Mouse (Mus musculus) macrophage (primary cell): ENCODE data around the gene Ints5. TPM values are rescaled to one million over a fixed set of nuclear protein-coding genes. Genes with fewer than 3 reads are reported as not detected.

Experiments
- H3K27ac ChIP-seq: fragments of 350-480 bp; formaldehyde crosslinking; 2 replicates; pipeline ENCODE4 v1.9.0; 2021
- H3K36me3 ChIP-seq: fragments of 350-480 bp; formaldehyde crosslinking; 2 replicates; pipeline ENCODE4 v1.9.0; 2021; ENCODE audit errors: inconsistent target
- H3K4me3 ChIP-seq: fragments of 350-480 bp; formaldehyde crosslinking; 2 replicates; pipeline ENCODE4 v1.9.0; 2021; ENCODE audit errors: inconsistent target
- H3K79me2 ChIP-seq: fragments of 350-480 bp; formaldehyde crosslinking; 2 replicates; pipeline ENCODE4 v1.9.0; 2021; ENCODE audit errors: inconsistent target
- WGBS: methylation state at CpG from one replicate; pipeline ENCODE4 v1.1.7; 2026; ENCODE audit warnings: inconsistent platforms; ENCODE audit not compliant: missing documents; 5-methylcytosine and 5-hydroxymethylcytosine counted together
- polyA plus RNA-seq: library from polyadenylated mRNA; stranded (reverse); fragments of 250-400 nt; gene quantifications from 3 replicates; pipeline ENCODE4 v1.2.4, GENCODE M21; 2018; ENCODE audit warnings: inconsistent platforms
- total RNA-seq, 78 experiments: library from RNA; depleted of rRNA; stranded (reverse); fragments of 250-400 nt; gene quantifications; 1 replicate in 9 of 78; 2 replicates in 24 of 78; 3 replicates in 43 of 78; 4 replicates in 2 of 78; pipeline ENCODE4 v1.2.4; 2018; ENCODE audit warnings: inconsistent platforms in 56 of 78

Ints5 gene
- total RNA-seq (2018; cell fraction: chromatin; rRNA removed), result 10 to 100 TPM in 7 of 26 experiments, 1 to 10 TPM in 19; 1.7 to 14.4 (median 5.6) TPM
- 10 to 100 TPM in 18 of 26 experiments, 1 to 10 TPM in 8; 4.9 to 17.3 (median 13.0) TPM for total RNA-seq (2018; cell fraction: cytosol; rRNA removed)
- total RNA-seq (2018; cell fraction: nucleus; rRNA removed), result 10 to 100 TPM in 14 of 26 experiments, 1 to 10 TPM in 12; 4.8 to 19.6 (median 10.4) TPM
- polyA plus RNA-seq, result 4.4 to 13.0 TPM (median 11.6 TPM) in 3 replicates

DNA sequence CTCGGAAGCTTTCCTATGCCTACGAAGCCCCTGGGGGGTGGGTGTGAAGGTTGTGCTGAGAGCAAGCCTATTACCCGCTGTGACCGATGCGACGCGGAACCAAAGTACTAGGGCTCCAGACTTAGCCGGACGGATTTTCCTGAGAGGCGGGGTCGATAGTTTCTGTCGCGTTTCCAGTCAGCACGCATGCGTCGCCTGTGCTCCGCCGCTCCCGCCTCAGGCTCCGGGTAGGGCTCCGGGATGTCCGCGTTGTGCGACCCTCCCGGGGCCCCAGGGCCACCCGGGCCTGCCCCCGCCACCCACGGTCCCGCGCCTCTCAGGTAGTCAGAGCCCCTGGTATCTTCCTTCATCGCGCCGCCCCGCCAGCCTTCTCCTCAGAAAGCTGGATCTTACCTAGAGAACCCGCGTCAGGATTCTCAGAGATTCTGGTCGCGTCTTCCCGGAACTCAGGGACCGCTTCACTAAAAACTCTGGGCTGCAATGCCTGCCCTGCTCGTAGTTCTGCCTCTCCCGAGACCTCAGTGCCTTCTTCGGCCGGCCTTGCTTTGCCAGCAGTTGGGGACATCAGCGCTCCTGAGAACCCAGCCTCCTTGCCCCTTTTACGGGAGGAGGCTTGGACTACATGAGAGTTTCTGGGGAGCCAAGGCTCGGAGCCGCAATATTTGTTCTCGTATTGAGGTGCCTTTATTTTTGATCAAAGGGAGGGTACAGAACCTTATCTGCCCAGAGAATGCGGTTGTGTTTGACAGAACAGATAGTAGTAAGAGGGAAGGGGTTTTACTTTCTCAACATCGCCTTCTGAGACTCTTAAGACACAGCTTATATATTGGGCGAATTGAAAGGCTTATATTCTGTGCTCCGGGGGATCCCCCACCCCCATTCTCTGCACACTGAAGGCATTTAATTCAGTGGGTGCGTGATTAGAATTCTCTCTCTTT is at the start of gene Ints5:
Gene Ints5 (plus strand): TSS at position 177 of the 938 bp plus-strand sequence.
- H3K27ac ChIP-seq, result peak within 1 kb of the TSS; percentile 55
- peaks cover 57% of the 10 kb centered on the region for H3K79me2 ChIP-seq
- H3K4me3 ChIP-seq, result peak within 1 kb of the TSS; percentile 96
- H3K36me3 ChIP-seq, result peaks cover 9% of the 10 kb centered on the region
- 1% methylated on average over 52 of the region's 54 CpGs for WGBS

GRCm38 (mm10) chr19:8844371-8845129 is 48.3 kb upstream of the Ints5 start:
- 39% methylated on average over 5 of the region's 5 CpGs for WGBS
- Histone ChIP-seq H3K27ac (peak overlapping the region; percentile 32; the same call in 1 of the 2 replicates), H3K79me2 (peaks cover 11% of the 10 kb centered on the region; the same call in 1 of the 2 replicates), H3K4me3 (no peak overlapping the region), H3K36me3 (peaks cover 27% of the 10 kb centered on the region)

- Histone ChIP-seq H3K4me3 (no peak overlapping the region), H3K36me3 (peaks cover 27% of the 10 kb centered on the region), H3K27ac (no peak overlapping the region), H3K79me2 (no peaks in the 10 kb centered on the region)
- WGBS, result 96% methylated on average over 5 of the region's 5 CpGs
Measured at GRCm38 (mm10) chr19:8848356-8848755, 44.4 kb upstream of the Ints5 start.

DNA sequence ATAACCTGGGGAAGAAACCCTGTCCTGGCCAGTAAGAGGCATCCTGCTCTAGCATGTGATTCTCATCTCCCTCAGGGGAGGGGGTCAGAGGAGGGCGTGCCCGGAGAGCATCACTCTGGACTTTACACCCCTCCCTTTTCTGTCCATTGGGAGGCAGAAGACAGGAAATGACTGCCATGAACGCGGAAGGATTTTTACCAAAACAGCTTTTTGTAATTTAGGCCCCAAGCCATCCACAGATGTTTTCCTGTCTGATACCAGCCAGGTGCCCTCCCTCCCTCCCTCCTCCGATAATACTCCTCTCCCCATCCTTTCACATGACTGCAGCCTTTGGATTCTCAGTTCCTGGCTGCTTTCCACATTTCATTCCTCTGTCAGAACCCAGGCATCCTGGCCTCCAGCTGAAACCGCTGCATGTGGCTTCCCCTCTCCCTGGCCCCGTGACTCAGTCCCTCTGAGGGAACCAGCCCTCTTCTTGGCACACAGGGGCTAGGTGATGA is 42.4 kb upstream of the Ints5 start, which contains the start of gene Lrrn4cl:
Gene Lrrn4cl (plus strand): TSS at position 367 of the 500 bp plus-strand sequence.
- H3K27ac ChIP-seq, result no peak within 1 kb of the TSS
- 65% methylated on average over 6 of the region's 7 CpGs for WGBS
- H3K4me3 ChIP-seq, result no peak within 1 kb of the TSS
- H3K36me3 ChIP-seq, result peaks cover 27% of the 10 kb centered on the region
- no peaks in the 10 kb centered on the region for H3K79me2 ChIP-seq

DNA sequence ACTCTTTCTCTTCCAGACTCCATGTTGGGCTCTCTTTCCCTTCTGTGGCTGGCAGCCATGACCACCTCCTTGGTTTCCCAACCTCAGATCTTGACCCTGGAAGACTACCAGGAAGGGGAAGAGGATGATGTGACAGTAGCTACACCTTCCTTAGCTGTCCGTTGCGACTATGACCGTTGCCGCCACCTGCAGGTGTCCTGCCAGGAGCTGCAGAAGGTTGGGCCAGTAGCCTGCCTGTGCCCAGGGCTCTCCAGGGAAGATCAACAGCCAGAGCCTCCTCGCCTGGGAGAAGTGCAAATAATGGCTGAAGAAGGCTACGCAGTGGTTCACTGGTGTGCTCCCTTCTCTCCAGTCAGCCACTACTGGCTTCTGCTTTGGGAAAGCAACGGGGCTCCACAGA is 41.2 kb upstream of the Ints5 start:
- H3K27ac ChIP-seq, result no peak overlapping the region
- H3K4me3 ChIP-seq, result no peak overlapping the region
- H3K79me2 ChIP-seq, result no peaks in the 10 kb centered on the region
- H3K36me3 ChIP-seq, result peaks cover 17% of the 10 kb centered on the region
- 84% methylated on average over 7 of the region's 7 CpGs for WGBS

- H3K79me2 ChIP-seq, result no peaks in the 10 kb centered on the region
- H3K4me3 ChIP-seq, result no peak overlapping the region
- peaks cover 10% of the 10 kb centered on the region for H3K36me3 ChIP-seq
- 85% methylated on average over 10 of the region's 10 CpGs for WGBS
- H3K27ac ChIP-seq, result no peak overlapping the region
Measured at GRCm38 (mm10) chr19:8852236-8852928, 40.4 kb upstream of the Ints5 start.

- 100% methylated on average over 2 of the region's 3 CpGs for WGBS
- no peak overlapping the region for H3K4me3 ChIP-seq
- H3K27ac ChIP-seq, result no peak overlapping the region
- H3K36me3 ChIP-seq, result peaks cover 5% of the 10 kb centered on the region
- no peaks in the 10 kb centered on the region for H3K79me2 ChIP-seq
Measured at GRCm38 (mm10) chr19:8853117-8853516, 39.7 kb upstream of the Ints5 start.

DNA sequence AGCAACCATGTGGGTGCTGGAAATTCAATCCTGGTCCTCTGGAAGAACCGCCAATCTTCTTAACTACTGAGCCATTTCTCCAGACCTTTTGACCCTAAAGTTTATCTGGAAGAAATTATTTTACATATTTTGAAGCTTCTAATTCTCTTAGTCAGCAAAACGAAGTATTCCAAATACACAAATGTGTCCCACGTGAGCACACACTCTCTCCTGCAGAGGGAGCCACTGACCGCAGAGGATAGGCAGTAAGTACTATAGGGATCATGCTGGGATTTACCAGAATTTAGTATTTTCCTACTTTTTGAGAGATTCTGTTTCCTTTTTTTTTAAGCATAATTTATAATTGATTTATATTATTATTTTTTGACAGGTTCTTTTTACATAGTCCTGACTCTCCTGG is 35.1 kb upstream of the Ints5 start:
- no peak overlapping the region for H3K27ac ChIP-seq
- 42% methylated on average over 4 of the region's 4 CpGs for WGBS
- H3K79me2 ChIP-seq, result no peaks in the 10 kb centered on the region
- no peaks in the 10 kb centered on the region for H3K36me3 ChIP-seq
- H3K4me3 ChIP-seq, result no peak overlapping the region

DNA sequence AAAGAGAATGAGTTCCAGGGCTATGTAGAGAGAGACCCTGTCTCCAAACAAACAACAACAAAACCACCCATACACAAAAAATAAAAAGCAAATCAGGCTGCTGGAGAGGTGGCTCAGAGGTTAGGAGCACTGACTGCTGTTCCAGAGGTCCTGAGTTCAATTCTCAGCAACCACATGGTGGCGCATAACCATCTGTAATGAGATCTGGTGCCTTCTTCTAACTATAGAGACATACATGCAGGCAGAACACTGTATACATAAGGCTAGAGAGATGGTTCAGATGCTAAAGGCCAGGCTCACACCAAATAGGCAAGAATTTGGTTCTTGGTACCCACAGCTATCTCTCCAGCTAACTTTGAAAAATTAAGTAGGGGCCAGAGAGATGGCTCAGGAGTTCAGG is 33.8 kb upstream of the Ints5 start:
- H3K36me3 ChIP-seq, result no peaks in the 10 kb centered on the region
- no peaks in the 10 kb centered on the region for H3K79me2 ChIP-seq
- no peak overlapping the region for H3K27ac ChIP-seq
- 40% methylated on average over 1 of the region's 1 CpGs for WGBS
- no peak overlapping the region for H3K4me3 ChIP-seq

DNA sequence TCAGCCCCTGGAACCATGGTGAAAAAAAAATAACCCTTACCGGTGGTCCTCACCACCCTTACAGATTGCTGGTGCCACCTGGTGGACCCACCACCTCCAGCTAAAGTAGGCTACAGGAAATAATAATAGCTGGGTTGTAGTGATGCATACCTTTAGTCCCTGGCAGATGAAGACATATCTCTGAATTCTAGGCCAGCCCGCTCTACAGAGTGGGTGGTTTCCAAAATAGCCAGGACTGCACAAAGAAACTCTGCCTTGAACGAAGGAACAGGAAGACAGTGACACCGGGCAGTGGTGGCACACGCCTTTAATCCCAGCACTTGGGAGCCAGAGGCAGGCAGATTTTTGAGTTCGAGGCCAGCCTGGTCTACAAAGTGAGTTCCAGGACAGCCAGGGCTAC is 28.5 kb upstream of the Ints5 start:
- H3K4me3 ChIP-seq, result no peak overlapping the region
- H3K27ac ChIP-seq, result no peak overlapping the region
- WGBS, result 93% methylated on average over 6 of the region's 6 CpGs
- no peaks in the 10 kb centered on the region for H3K36me3 ChIP-seq
- no peaks in the 10 kb centered on the region for H3K79me2 ChIP-seq

DNA sequence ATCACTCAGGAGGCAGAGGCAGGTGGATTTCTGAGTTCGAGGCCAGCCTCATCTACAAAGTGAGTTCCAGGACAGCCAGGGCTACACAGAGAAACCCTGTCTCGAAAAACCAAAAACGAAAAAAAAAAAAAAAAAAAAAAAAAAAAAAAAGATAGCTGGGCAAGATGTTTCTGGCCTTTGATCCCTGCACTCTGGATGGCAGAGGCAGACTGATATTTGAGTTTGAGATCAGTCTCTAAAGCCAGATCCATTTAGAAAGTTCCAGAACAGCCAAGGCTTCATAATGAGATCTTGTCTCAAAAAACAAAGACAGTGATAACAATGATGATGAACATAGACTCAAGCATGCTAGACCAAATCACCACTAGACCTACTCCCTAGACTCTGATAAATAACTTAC is 22.4 kb upstream of the Ints5 start:
- no CpG with 5 or more reads among the region's 3 CpGs for WGBS
- H3K4me3 ChIP-seq, result peak overlapping the region; percentile 55
- peak overlapping the region; percentile 69 for H3K27ac ChIP-seq
- peaks cover 28% of the 10 kb centered on the region for H3K79me2 ChIP-seq
- H3K36me3 ChIP-seq, result peaks cover 15% of the 10 kb centered on the region

DNA sequence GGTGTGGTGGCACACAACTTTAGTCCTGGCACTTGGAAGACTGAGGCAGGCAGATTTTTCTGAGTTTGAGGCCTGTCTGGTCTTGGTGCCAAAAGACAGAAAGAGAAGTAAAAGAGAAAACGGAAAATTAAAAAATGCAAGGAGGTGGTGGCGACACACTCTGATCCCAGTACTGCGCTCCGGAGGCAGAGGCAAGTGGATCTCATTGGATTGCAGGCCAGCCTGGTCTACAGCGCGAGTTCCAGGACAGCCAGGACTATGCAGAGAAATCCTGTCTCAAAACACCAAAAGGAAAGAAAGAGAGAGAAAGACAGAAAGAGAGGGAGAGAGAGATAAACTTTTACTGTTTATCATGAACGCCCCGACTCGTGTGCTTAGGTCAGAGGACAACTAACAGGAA is 22.0 kb upstream of the Ints5 start:
- peaks cover 28% of the 10 kb centered on the region for H3K79me2 ChIP-seq
- peak overlapping the region; percentile 69 for H3K27ac ChIP-seq
- 20% methylated on average over 9 of the region's 9 CpGs for WGBS

GRCm38 (mm10) chr19:8871267-8872186 is 21.3 kb upstream of the Ints5 start, which contains the start of gene Ubxn1:
Gene Ubxn1, plus strand, starts transcription at chr19:8871496.
- Histone ChIP-seq H3K4me3 (peak within 1 kb of the TSS; percentile 55), H3K79me2 (peaks cover 28% of the 10 kb centered on the region), H3K36me3 (peaks cover 25% of the 10 kb centered on the region), H3K27ac (peak within 1 kb of the TSS; percentile 69)
- under 1% methylated on average over 54 of the region's 59 CpGs for WGBS

More for the DNA sequence above, 22.0 kb upstream of the Ints5 start:
- Histone ChIP-seq H3K4me3 (peak overlapping the region; percentile 55), H3K36me3 (peaks cover 18% of the 10 kb centered on the region)
